Mouse (Mus musculus): ENCODE measurements around the gene Plekhb1.

Plekhb1 gene

DNA sequence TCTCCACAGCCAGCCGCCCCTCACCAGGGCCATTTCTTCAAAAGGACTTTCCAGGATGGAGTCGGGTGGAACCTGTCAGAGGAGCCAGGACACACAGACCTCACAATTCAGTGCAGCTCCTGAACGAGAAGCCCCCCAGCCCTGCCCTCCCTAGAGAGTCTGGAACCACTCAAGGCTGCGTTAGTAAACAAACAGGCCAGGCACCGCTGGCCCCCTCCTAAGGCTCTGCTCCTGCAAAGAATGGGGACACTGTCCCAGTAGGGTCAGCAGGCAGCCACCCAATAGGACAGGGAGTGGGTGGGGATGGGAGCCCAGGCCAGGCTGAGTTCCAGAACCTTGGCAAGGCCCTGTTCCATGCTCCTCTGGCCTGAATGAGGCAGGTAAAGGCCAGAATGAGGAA lies 5.5 kb downstream of the Plekhb1 start:
- no peak for DNase-seq (ENCODE audit: low spot score)

DNA sequence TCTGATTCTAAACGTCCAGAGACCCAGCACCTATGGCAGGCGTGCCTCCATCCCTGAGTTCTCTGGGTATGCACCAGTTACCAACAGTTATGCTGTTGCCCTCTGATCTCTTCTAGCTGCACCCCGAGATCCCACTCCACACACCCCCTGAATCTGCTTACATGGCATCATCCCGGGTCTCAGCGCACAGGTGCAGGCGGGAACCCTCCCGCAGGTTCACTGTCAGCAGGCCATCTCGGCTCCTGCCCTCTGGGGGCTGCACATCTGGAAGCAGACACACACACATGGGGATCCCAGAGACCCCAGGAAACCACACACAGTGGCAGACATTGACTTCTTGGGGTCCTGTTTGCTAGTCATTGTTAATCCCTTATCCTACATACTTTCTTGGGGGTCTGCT lies 7.8 kb downstream of the Plekhb1 start:
- DNase-seq (ENCODE audit: low spot score): no peak

DNA sequence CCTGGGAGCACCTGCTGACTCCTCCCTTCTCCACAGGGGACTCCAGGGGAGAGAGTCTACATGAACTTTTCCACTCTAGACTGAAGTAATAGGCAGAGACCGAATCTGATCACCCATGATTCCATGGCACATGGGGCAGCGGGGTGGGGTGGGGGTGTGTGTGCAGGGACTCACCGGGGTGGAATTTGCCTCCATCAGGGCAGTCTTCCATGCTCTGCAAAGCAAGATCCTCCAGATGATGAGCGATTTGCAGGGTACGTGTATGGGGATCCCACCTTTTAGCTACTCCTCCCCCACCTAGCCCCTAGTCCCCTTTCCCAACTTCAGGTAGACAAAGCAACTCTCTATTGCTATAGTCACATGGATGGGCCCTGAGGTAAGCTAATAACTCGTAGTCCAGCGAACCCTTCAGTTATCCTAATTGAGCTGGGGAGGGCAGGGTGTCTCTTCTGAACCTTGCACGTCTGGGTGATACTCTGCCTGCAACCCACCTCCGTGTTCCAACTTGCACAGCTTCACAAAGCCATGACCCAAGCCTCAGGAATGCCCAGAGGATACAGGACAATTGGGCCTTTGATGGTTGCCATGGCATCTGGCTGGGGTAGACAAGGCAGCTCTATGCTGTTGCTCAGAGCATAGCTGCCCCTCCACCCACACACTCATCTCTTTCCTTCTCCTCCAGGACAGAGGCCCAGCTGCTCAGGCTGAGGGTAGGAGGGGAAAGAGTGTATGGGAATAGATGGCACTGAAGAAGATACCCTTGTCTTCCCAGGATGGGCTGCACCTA lies 8.5 kb downstream of the Plekhb1 start:
- DNase-seq (ENCODE audit: low spot score): no peak

DNA sequence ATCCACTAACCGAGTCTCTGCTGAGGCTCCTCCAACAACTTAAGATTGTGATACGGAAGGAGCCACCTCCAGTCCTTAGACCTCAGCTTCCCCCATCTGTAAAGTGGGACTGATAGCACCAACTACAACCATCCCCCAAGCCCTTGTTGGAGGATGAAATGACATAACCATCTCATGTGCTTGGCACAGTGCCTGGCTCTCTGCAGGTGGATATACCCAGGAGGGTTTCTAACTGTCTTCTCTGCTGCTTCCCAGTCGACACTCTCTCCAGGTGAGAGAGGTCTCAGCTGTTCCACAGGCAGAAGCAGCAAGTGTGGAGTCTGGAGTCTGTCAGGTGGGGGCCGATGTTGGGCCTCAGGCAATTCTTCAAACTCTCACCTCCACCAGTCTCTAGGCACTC lies 11.2 kb downstream of the Plekhb1 start:
- no peak for DNase-seq (ENCODE audit: low spot score)

DNA sequence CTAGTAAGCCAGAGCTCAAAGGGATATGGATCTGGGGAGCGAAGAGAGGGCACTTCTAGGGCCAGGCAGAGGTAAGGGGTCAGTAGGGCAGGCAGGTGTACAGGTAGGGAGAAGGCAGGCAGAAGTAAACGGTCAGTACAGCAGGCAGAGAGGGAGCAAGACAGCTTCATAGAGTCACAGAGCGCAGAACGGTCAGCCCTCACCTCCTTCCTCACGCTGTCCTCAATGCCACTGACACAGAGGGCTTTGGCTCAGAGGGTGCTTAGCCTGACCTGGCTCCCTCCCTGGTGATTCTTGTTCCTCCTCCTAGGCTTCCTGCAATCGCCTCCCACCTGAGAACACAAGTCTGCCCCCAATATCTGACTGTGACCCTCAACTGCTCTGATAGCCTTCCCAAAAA lies 11.8 kb downstream of the Plekhb1 start:
- no peak for DNase-seq (ENCODE audit: low spot score)

DNA sequence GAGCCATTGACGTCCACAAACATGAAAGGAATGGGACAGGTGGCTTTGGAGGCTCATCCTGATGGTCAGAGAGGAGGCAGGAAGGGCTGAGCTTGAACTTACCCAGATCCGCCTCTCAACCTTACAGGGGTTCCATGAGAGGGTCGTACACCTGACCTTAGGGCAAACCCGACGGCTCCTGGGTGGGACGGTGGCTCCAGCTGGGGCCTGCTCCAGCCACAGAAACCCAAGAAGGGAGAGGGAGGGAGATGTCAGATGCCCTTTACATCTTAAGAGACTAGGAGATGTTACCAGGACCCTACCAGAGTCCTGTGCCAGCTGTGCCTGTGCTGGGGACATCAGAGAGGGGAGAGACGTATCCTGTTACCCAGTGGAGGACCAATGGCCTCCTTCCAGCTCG lies 12.4 kb downstream of the Plekhb1 start:
- DNase-seq (ENCODE audit: low spot score): no peak

DNA sequence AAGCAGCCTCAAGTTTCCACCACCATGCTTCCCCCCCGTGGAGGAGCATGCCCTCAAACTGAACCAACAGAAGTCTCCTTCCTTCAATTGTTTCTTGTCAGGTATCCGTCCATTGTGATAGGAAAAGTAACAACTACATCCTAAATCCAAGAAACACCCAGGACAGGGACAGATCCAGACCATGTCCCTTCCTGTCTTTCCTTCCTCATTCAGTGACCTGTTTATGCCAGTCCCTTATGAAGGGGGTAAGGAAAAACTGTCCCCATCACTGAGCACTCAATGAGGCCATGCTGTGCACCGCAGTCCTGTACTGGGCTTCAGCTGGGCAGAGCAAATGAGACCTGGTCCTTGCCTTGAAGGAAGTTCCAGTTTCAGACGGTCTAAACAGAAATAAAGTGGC lies 13.1 kb downstream of the Plekhb1 start:
- DNase-seq (ENCODE audit: low spot score): no peak

DNA sequence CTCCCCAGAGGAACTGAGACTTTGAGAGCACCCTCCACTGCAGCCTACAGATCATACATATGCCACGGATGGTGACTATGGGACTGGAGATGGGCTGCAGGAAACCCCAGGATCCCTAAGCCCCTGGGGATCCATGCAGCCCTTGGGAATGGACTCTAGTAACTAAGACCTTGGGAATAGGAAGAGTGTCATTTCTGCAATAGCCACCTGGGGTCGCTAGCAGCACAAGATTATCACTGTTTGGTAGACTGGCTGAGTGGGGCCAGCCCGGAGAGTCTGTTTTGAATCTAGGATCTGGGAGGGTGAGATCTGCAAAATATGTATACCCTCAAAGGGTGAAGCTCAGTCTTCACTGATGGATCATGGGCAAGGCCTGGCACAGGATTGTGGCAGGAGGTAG lies 17.1 kb downstream of the Plekhb1 start:
- peak; percentile 26 for DNase-seq (ENCODE audit: low spot score)

DNA sequence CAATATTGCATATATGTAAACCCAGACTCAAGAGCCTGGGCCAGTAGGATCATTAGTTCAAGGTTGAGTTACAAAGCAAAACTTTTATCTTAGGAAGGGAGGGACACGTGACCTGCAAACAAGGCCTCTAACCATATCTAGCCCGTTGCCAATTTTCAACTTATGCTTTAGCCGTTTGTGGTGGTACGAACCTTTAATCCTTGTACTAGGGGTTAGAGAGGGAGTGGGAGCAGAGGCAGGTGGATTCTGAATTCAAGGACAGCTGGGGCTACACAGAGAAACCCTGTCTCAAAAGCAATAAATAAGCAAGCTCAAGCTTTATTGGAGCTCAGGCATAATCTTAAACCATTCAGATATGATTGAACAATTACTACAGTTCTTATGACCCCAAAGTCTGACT lies 19.8 kb downstream of the Plekhb1 start:
- DNase-seq (ENCODE audit: low spot score): no peak

DNA sequence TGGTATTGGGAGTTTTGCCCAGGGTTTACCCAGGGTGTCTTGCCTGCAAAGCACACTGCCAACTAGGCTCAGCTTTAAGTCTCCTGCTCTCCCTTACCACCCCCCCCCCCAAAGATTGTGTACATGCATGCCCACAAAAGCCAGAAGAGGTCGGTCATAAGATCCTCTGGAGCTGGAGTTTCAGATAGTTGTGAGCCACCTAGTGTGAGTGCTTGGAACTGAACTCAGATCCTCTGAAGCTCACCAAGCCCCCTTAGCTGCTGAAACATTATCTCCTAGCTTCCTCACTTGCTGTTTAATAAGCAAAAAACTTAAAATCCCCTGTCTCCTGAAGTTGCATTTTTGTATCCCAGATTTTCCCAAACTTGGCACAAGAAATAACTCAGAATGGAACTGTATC lies 24.6 kb downstream of the Plekhb1 start:
- DNase-seq (ENCODE audit: low spot score): peak; percentile 18

DNA sequence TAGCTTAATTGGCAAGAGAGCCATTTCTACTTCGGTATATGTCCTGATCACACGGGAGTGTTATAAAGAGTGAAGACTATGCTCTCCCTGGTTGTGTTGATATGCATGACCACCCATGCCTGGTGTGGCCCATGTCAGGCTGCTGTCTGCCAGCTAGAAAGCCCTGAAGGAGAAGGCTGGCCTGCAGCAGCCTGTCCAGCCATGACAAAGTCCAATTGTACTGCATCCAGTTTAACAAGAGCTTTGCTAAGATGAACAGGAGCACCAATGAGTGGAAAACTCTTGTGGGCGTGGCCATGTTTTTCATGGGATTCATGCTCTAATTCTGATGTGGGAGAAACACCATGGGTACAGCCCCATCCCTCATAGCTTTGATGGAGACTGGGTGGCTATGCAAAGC lies 37.7 kb downstream of the Plekhb1 start:
- DNase-seq (ENCODE audit: low spot score): no peak

DNA sequence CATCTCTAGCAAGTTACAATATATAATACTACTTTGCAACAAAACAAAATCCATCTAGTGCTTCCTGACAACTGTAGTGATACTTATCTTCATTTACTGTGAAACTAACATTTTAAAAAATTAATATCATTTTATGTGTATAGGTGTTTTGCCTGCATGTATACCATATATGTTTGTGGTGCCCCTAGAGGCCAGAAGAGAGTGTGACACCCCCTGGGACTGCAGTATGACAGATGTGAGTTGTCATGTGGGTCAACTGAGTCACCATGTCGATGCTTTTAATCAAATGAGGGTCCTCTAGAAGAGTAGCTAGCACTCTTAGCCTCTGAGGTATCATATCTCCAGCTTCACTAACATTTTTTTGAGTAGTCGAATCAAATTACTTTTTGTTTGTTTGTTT lies 39.9 kb downstream of the Plekhb1 start:
- DNase-seq (ENCODE audit: low spot score): no peak

DNA sequence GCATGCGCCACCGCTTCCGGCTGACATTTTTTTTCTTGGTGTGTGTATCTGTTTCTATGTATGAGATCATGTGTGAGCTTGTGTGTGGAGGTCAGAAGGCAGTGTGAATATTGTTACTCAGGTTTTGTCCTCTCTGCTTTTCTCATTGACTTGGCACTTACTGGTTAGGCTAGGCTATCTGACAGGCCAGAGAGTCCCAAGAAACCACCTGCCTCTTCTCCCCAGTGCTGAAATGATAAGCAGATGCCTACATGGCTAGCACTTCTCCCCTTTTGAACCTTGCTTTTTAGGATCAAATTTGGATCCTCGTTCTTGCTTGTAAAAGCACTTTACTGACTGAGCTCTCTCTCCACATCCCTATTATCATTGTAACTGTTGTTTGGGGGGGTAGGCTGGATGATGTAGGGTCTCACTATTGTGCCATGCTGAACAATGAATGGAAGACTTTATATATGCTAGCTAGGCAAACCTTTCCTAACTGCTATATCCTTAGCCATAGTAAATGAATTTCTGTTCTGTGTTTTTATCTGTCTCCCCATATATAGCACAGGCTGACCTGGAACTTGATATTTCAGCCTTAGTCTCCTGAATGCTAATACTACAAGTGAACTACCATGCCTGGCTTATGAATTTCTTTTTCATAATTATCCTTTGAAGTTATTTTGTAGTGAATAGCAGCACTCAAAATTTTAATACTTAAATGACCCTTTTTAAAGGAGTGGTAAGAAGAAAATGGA lies 45.9 kb downstream of the Plekhb1 start:
- no peak for DNase-seq (ENCODE audit: low spot score)

DNA sequence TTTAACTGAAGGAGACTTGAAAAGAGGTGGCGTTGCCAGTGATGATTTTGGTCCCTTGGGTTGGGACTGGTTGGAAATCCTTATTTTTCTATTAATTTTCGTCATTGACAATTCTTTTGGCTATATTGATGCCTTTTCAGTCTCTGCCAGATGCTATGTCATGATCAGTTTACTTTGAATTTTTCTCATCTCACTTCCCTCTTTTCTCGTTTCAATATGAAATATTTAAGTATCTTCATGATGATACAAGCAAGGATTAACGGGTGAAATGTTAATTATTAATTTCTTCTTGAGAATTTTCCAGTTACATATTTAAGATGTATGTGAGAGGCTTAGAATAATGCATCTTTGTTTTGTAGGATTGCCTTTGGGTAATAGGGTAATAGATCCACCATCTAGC lies 53.3 kb downstream of the Plekhb1 start:
- no peak for DNase-seq (ENCODE audit: low spot score)

DNA sequence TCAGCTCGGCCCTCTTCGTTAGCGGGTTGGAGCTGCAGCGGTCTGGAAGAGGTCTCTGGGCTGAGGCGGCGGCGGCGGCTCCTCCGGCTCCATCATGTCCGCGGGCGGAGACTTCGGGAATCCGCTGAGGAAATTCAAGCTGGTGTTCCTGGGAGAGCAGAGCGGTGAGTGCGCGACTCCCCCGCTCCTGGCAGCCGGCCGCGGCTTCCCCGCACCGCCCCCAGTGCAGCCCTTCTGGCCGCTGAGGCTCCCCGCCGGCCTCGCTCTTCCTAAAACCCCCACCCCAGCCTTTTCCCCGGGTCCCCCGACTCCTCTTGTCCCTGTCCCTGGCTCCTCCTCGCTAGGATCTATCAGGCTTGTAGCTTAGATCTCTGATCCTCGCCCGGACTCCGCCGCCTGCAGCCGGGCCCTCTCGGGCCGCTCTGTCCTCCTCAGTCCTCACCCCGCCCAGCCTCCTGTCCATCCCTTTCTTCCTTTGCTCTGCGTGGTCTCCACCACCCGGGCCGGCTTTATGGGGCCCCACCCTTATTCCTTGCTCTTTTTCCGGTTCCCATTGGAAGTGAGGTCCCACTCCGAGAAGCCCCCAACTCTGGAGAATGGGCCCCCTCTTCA lies 54.0 kb downstream of the Plekhb1 start, which contains the start of gene Mrpl48:
Mrpl48 (minus strand) TSS at position 172 of the 612 bp plus-strand sequence.
- peak; percentile 6 for DNase-seq (ENCODE audit: low spot score)

DNA sequence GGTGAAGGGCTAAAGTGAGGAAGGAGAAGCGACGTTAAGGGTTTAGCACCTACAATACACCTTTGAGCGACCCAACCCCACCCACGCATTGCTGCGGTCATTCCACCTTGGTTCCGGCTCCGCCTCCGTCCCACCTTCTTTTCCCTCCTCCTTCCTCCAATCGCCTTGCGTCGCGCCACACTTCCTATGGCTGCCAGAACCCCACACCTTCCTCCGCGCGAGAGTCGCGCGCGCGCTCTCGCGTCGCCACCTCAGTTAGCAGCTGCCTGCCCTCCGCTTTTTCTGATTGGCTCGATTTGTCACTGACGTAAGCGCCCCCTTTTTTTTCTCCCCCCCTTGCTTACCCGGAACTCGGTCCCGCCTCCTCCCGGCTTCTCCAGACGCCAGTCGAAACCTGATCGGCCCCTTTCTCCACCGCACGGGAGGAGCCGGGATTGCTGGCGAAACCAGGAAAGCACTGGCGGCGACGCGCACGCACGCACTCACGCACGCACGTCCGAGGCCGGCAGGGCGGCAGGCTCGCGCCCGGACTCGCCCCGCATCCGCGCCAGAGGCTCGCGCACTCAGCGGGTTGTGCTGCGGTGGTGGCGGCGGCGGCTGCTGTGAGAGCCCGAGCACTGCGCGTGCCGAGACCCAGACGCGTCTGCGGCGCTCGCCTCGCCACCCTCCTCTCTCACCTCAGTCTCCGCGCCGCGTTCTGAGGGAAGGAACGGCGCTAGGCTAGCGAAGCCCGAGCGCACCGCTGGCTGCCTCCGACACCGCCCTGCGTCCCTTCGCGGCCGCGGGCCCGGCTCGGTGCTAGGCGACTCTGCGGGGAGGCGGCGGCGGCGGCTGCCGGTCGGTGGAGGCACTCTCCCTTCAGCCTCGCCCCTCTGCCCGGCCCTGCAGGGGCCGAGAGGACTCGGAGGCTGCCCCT lies 54.7 kb downstream of the Plekhb1 start, which contains the start of gene Rab6a:
Rab6a (plus strand) TSS at position 197 of the 916 bp plus-strand sequence.
- DNase-seq (ENCODE audit: low spot score): peak; percentile 93

DNA sequence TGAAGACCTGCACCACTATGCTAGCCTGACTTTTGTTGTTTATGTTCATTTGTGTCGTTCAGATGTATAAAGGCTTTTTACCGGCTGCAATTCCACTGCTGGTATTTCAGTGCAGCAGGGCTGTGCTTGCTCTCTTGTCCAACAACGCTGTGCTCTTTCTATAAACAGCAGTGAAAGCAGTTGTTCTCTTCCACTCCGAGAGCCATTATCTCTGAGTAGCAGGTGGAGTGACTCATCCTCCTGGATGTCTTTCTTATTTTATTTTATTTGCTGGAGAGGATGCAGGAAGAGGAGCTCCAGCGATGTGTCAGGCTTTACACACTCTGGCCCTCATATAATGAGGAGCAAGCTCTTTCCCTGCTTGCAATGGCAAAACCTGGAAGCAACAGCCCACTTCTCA lies 62.0 kb downstream of the Plekhb1 start:
- no peak for DNase-seq (ENCODE audit: low spot score)

DNA sequence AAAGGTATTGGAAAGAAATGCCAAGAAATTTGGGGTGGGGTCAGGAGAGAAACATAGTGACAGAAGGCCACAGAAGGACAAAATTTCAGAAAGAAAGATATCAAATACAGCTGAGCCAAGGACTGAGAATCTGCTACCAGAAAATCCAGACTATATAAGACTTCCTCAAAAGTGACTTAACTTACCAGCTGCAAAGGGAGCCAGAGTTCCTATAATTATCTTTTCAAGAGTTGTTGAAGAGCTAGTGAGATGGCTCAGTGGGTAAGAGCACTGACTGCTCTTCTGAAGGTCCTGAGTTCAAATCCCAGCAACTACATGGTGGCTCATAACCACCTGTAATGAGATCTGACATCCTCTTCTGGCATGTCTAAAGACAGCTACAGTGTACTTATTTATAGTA lies 68.9 kb downstream of the Plekhb1 start:
- no peak for DNase-seq (ENCODE audit: low spot score)
